Mouse (Mus musculus) ES-Bruce4 (cell line): Measurements from ENCODE around the gene Gfm2.

Source experiments
- CTCF ChIP-seq: IDR thresholded peaks from one replicate; pipeline ENCODE4 v1.8.1; 2011; ENCODE audit warnings: low read depth, low read length
- POLR2A ChIP-seq: IDR thresholded peaks from one replicate; pipeline ENCODE4 v1.8.1; 2011; ENCODE audit warnings: low read length; ENCODE audit not compliant: insufficient read depth

DNA sequence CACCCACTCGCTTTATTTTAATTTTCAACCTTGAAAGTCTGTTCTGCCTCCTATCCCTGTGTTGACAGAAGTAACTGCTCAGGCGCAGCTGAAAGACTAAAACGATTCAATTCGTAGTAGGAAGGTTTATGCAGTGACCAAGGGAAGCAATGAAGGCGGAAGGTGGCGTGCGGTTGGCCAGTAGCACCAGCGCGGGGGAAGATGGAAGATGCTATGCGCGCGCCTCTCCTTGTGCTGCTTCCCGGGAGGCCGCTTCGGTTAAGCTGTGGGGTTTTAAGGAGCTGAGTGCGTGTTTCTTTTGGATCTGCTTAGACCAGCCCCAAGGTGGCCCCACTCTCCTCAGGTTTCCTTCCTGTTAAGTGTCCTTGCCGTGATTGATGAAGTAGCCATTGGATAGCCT lies 87.4 kb downstream of the Gfm2 start:
- no peak for TF ChIP-seq POLR2A
- no peak for TF ChIP-seq CTCF
